Mouse (Mus musculus) CH12F3 (cell line): ENCODE results near the gene Bgn.
"Not testable (repeated sequence)": the region's sequence is repeated elsewhere in the genome, so short reads cannot be mapped to it uniquely, and the experiment has no call there.

Experiments
- in situ Hi-C: fragments of 300-500 bp; cut with MboI; formaldehyde crosslinking; loops from 2 replicates; pipeline ENCODE4 v1.14.3; 2020; ENCODE audit warnings: low sequenced_read_pairs

Bgn gene

GRCm38 (mm10) chrX:73486920-73487319 lies 3.5 kb downstream of the Bgn start:
- in situ Hi-C loops, result no loop called here

- in situ Hi-C loops, result no loop called here
These were observed 6.8 kb downstream of the Bgn start for GRCm38 (mm10) chrX:73490186-73490585.

GRCm38 (mm10) chrX:73490804-73491203 lies 7.4 kb downstream of the Bgn start:
- in situ Hi-C loops, result no loop called here

- in situ Hi-C loops, result not testable (repeated sequence)
These were observed 10.2 kb downstream of the Bgn start for GRCm38 (mm10) chrX:73493567-73493966.

GRCm38 (mm10) chrX:73496746-73497145 lies 13.3 kb downstream of the Bgn start:
- in situ Hi-C loops, result no loop called here

GRCm38 (mm10) chrX:73505130-73505735 lies 21.8 kb downstream of the Bgn start:
- in situ Hi-C loops, result no loop called here

GRCm38 (mm10) chrX:73506577-73506976 lies 23.2 kb downstream of the Bgn start:
- in situ Hi-C loops, result no loop called here

GRCm38 (mm10) chrX:73509209-73509608 lies 25.8 kb downstream of the Bgn start:
- in situ Hi-C loops, result no loop called here

GRCm38 (mm10) chrX:73512904-73513303 lies 29.5 kb downstream of the Bgn start:
- in situ Hi-C loops, result no loop called here

- in situ Hi-C loops, result no loop called here
These were observed 33.2 kb downstream of the Bgn start for GRCm38 (mm10) chrX:73516556-73516955.

GRCm38 (mm10) chrX:73517060-73517600 lies 33.7 kb downstream of the Bgn start:
- in situ Hi-C loops, result no loop called here

- in situ Hi-C loops, result no loop called here
These were observed 37.3 kb downstream of the Bgn start for GRCm38 (mm10) chrX:73520692-73521091.

GRCm38 (mm10) chrX:73524318-73525222 lies 41.2 kb downstream of the Bgn start:
- in situ Hi-C loops, result no loop called here

GRCm38 (mm10) chrX:73525223-73526140 lies 42.1 kb downstream of the Bgn start:
- in situ Hi-C loops, result no loop called here

GRCm38 (mm10) chrX:73526410-73526887 lies 43.0 kb downstream of the Bgn start:
- in situ Hi-C loops, result no loop called here

GRCm38 (mm10) chrX:73537875-73538274 lies 54.5 kb downstream of the Bgn start:
- in situ Hi-C loops, result no loop called here

GRCm38 (mm10) chrX:73543340-73543739 lies 59.9 kb downstream of the Bgn start:
- in situ Hi-C loops, result no loop called here
